Mouse (Mus musculus) C2C12 (cell line): Measurements from ENCODE around the gene Pard6b.

Source experiments
- CTCF ChIP-seq: IDR thresholded peaks from one replicate; pipeline ENCODE4 v1.5.1; 2011; ENCODE audit not compliant: control insufficient read depth, insufficient read depth, insufficient read length
- FOSL1 ChIP-seq: IDR thresholded peaks from one replicate; pipeline ENCODE4 v1.8.0; 2011; ENCODE audit warnings: mild to moderate bottlenecking, low read length; ENCODE audit not compliant: poor library complexity, insufficient read depth, severe bottlenecking
- MAX ChIP-seq: IDR thresholded peaks from one replicate; pipeline ENCODE4 v1.6.1; 2011; ENCODE audit warnings: mild to moderate bottlenecking, control low read depth
- MYOD1 ChIP-seq: IDR thresholded peaks from one replicate; pipeline ENCODE4 v1.6.1; 2011; ENCODE audit warnings: low read depth; ENCODE audit not compliant: control insufficient read depth, insufficient read length
- MYOG ChIP-seq: IDR thresholded peaks from one replicate; pipeline ENCODE4 v1.6.1; 2011; ENCODE audit not compliant: control insufficient read depth, insufficient read length; ENCODE audit errors: extremely low read depth
- USF1 ChIP-seq: IDR thresholded peaks from one replicate; pipeline ENCODE4 v1.6.1; 2011; ENCODE audit warnings: low read depth, mild to moderate bottlenecking, control low read depth, moderate library complexity

DNA sequence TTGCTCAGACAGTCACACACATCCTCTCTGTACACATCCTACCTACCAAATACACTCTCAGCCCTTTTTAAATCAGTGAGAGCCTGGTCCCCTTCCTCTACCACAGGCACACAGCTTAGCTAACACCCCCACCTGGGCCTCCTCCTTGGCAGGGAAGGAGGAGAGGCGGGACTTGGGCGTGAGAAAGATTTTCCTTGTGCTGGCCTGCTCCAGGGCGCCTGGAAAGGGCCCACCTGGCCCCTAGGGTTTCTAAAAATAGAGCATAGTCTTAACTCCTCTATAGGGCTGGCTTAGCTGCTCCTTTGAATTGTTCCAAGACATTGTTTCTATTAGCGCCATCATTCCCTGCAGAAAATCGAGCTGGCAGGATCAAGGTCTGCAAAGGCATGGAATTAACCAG, 35.0 kb upstream of the Pard6b start:
- TF ChIP-seq USF1, result no peak
- no peak for TF ChIP-seq MAX
- no peak for TF ChIP-seq CTCF
- TF ChIP-seq FOSL1, result no peak
- no peak for TF ChIP-seq MYOD1
- no peak for TF ChIP-seq MYOG
